In the genomic region with DNA sequence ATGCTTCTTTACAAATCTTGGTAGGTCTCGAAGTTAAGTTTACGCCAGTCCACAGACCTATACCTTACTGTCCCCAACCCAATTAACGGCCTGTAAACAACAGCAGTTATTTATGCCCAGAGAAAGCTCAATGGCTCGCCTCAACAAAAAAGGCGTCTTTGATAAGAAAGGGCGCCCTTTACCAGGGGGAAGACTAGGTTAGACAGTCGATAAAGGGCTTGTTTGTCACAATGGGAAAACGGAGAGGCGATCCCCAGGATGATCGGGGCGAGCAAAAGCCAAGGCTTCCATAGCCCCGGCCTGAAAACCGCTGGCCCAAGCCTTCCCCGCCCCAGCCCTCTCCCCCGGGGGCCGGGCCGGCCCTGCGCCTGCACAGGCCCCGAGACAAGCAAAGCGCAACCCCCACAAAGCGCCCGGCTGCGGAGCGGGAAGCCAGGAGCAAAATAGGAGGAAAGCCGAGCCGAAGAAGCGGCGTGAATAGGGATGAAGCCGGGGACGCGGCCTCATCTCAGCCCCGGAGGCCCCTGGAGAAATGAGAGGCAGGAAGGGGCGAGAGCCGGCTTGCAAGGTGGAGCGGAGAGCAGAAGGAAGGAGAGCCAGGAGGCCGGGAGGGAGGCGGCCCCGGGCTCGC, we compare ENCODE assay signal across 8 mouse cellular contexts. TPM values are rescaled to one million over a fixed set of nuclear protein-coding genes. Genes with fewer than 3 reads are reported as not detected.
DNase-seq lines count a peak whose midpoint lies in the region; ATAC-seq and TF ChIP-seq lines count a peak whose summit lies in the region.

No protein-coding gene starts in this region.

- H3K4me3 ChIP-seq in kidney, postnatal 0 days (replicated peaks; ENCODE audit: low read depth, low read length) = peak overlapping the region; percentile 78
- H3K4me3 ChIP-seq in erythroblast, embryonic 14.5 days (replicated peaks) = peak overlapping the region; percentile 100
- H3K4me3 ChIP-seq in limb, embryonic 10.5 days = peak overlapping the region; percentile 92
- H3K4me3 ChIP-seq in myocyte = peak overlapping the region; percentile 82

- WGBS in kidney, postnatal 0 days = under 1% methylated on average over 36 of the region's 39 CpGs
- under 1% methylated on average over 39 of the region's 39 CpGs for WGBS in limb, embryonic 10.5 days

- H3K79me2 ChIP-seq in myocyte (ENCODE audit: control insufficient read depth, insufficient read depth) = peaks cover 53% of the 10 kb centered on the region

- TF ChIP-seq CTCF in kidney, postnatal 0 days (IDR thresholded peaks at IDR 0.05; ENCODE audit: low read depth) = no peak

- no peak for DNase-seq in kidney, postnatal 0 days (ENCODE audit: low spot score)
- DNase-seq in kidney, postnatal 4 days = no peak
- DNase-seq in limb, embryonic 10.5 days (ENCODE audit: low spot score) = no peak
- no peak for DNase-seq in spleen, postnatal 36 days (ENCODE audit: low spot score in 2 of 2)
- DNase-seq in gastrocnemius, adult 8-10 months (ENCODE audit: low spot score in 2 of 2) = no peak

- peak overlapping the region; percentile 67 for H3ac ChIP-seq in myocyte (ENCODE audit: control insufficient read depth, insufficient read length)

- ATAC-seq in kidney, postnatal 0 days (replicated peaks; ENCODE audit: low FRiP score, low read depth) = peak; percentile 15; the same call in 1 of the 2 replicates
- ATAC-seq in activated CD4-positive, CD25-positive, alpha-beta regulatory T cell, adult 4 months = peak; percentile 34

- H3K9me3 ChIP-seq in kidney, postnatal 0 days (replicated peaks; ENCODE audit: low read length) = no peaks in the 10 kb centered on the region
- H3K9me3 ChIP-seq in erythroblast, embryonic 14.5 days (ENCODE audit: control insufficient read depth, low read length) = no peaks in the 10 kb centered on the region
- no peaks in the 10 kb centered on the region for H3K9me3 ChIP-seq in limb, embryonic 10.5 days (replicated peaks)

- 0 out of 2 replicates have a peak, but pooled peaks cover 8% of the 10 kb centered on the region for H3K4me1 ChIP-seq in kidney, postnatal 0 days (replicated peaks; ENCODE audit: insufficient read depth, low read length)
- H3K4me1 ChIP-seq in erythroblast, embryonic 14.5 days (ENCODE audit: control insufficient read depth) = peaks cover 29% of the 10 kb centered on the region
- H3K4me1 ChIP-seq in limb, embryonic 10.5 days = peaks cover 20% of the 10 kb centered on the region

- H3K9ac ChIP-seq in kidney, postnatal 0 days (ENCODE audit: low read depth, low read length) = peak overlapping the region; percentile 78

- no peaks in the 10 kb centered on the region for H3K27me3 ChIP-seq in kidney, postnatal 0 days (ENCODE audit: insufficient read depth, low read length)
- no peaks in the 10 kb centered on the region for H3K27me3 ChIP-seq in erythroblast, embryonic 14.5 days (ENCODE audit: control insufficient read depth)
- no peaks in the 10 kb centered on the region for H3K27me3 ChIP-seq in limb, embryonic 10.5 days (ENCODE audit: low read depth, poor library complexity, severe bottlenecking)
- no peaks in the 10 kb centered on the region for H3K27me3 ChIP-seq in myocyte (ENCODE audit: control insufficient read depth, insufficient read depth, insufficient read length)

- no peaks in the 10 kb centered on the region for H3K36me3 ChIP-seq in kidney, postnatal 0 days (ENCODE audit: insufficient read depth, low read length)
- peaks cover 22% of the 10 kb centered on the region for H3K36me3 ChIP-seq in erythroblast, embryonic 14.5 days (ENCODE audit: control insufficient read depth)
- peaks cover 12% of the 10 kb centered on the region; the same call in 1 of the 2 replicates for H3K36me3 ChIP-seq in limb, embryonic 10.5 days
- no peaks in the 10 kb centered on the region for H3K36me3 ChIP-seq in myocyte (ENCODE audit: control insufficient read depth, insufficient read depth)

- H3K27ac ChIP-seq in kidney, postnatal 0 days = peak overlapping the region; percentile 92
- H3K27ac ChIP-seq in limb, embryonic 10.5 days = peak overlapping the region; percentile 98

- TF ChIP-seq POLR2A in myocyte (IDR thresholded peaks at IDR 0.05; ENCODE audit: insufficient read length, low read depth) = no peak

- peak overlapping the region; percentile 67 for H3K4me2 ChIP-seq in kidney, postnatal 0 days (ENCODE audit: low read length)
- peak overlapping the region; percentile 87 for H3K4me2 ChIP-seq in myocyte (ENCODE audit: low read depth)

TF ChIP-seq in myocyte, 11 proteins besides CTCF, POLR2A, EP300 and RAD21:
- TF ChIP-seq REST (IDR thresholded peaks at IDR 0.05; ENCODE audit: insufficient read depth, insufficient read length) = no peak
- TF ChIP-seq USF1 (IDR thresholded peaks at IDR 0.05; ENCODE audit: low read depth) = no peak
- no peak for TF ChIP-seq TCF3 (IDR thresholded peaks at IDR 0.05; ENCODE audit: insufficient read length, low read depth)
- TF ChIP-seq MAX (IDR thresholded peaks at IDR 0.05; ENCODE audit: low read depth) = no peak
- no peak for TF ChIP-seq SRF (IDR thresholded peaks at IDR 0.05; ENCODE audit: control insufficient read depth, insufficient read length, low read depth)
- TF ChIP-seq TCF12 (IDR thresholded peaks at IDR 0.05; ENCODE audit: insufficient read depth, poor library complexity, severe bottlenecking) = no peak
- no peak for TF ChIP-seq MYOG (IDR thresholded peaks at IDR 0.05; ENCODE audit: control insufficient read depth in 1 of 3, insufficient read depth in 1 of 3, insufficient read length in 2 of 3, low read depth in 2 of 3)
- TF ChIP-seq POLR2AphosphoS2 (IDR thresholded peaks at IDR 0.05; ENCODE audit: insufficient read length, low read depth) = no peak
- no peak for TF ChIP-seq CEBPB (IDR thresholded peaks at IDR 0.05; ENCODE audit: insufficient read depth, poor library complexity, severe bottlenecking)
- no peak for TF ChIP-seq E2F4 (IDR thresholded peaks at IDR 0.05; ENCODE audit: insufficient read depth)
- no peak for TF ChIP-seq MYOD1 (IDR thresholded peaks at IDR 0.05; ENCODE audit: control insufficient read depth in 1 of 3, insufficient read length in 2 of 3, low read depth in 2 of 3)

RNA-seq across cellular contexts. Expression of a gene that starts 0.7 kb away (rescaled TPM):
- 25.1 and 29.6 TPM in 2 replicates for polyA plus RNA-seq in kidney, postnatal 0 days (2015; fragmentation: Nextera tagmentation; extraction: Ambion mirVana)
- 10 to 100 TPM; 54.2 to 55.9 TPM for polyA plus RNA-seq in activated CD4-positive, CD25-positive, alpha-beta regulatory T cell, adult 4 months (2017; shearing (Covaris generic))
- polyA plus RNA-seq in erythroblast, embryonic 14.5 days (2012) = 1.1 and 1.4 TPM in 2 replicates
- polyA plus RNA-seq in limb, embryonic 10.5 days (2016; fragmentation: Nextera tagmentation; extraction: Ambion mirVana) = 67.1 and 77.1 TPM in 2 replicates
- 9.0 TPM for polyA plus RNA-seq in myocyte (2012; fragmentation: generic; extraction: Trizol)
- total RNA-seq in gastrocnemius, adult 8-10 months (2022) = 10 to 100 TPM; 17.7 to 24.0 (median 22.8) TPM

RNA-seq across cellular contexts. Expression of a gene that starts 23.7 kb away (rescaled TPM):
- 8.6 and 8.9 TPM in 2 replicates for polyA plus RNA-seq in kidney, postnatal 0 days (2015; fragmentation: Nextera tagmentation; extraction: Ambion mirVana)
- polyA plus RNA-seq in activated CD4-positive, CD25-positive, alpha-beta regulatory T cell, adult 4 months (2017; shearing (Covaris generic)) = not detected
- not detected in 2 replicates for polyA plus RNA-seq in erythroblast, embryonic 14.5 days (2012)
- 2.5 and 3.3 TPM in 2 replicates for polyA plus RNA-seq in limb, embryonic 10.5 days (2016; fragmentation: Nextera tagmentation; extraction: Ambion mirVana)
- 1.9 TPM for polyA plus RNA-seq in myocyte (2012; fragmentation: generic; extraction: Trizol)
- total RNA-seq in gastrocnemius, adult 8-10 months (2022) = under 1 TPM in 1 of 4 experiments, not detected in 3; 0.80 TPM

RNA-seq across cellular contexts. Expression of a gene that starts 48.7 kb away (rescaled TPM):
- polyA plus RNA-seq in kidney, postnatal 0 days (2015; fragmentation: Nextera tagmentation; extraction: Ambion mirVana) = 21.8 and 25.9 TPM in 2 replicates
- not detected for polyA plus RNA-seq in activated CD4-positive, CD25-positive, alpha-beta regulatory T cell, adult 4 months (2017; shearing (Covaris generic))
- 0.03 TPM in 1 of 2 replicates, not detected in the other for polyA plus RNA-seq in erythroblast, embryonic 14.5 days (2012)
- 54.8 and 59.8 TPM in 2 replicates for polyA plus RNA-seq in limb, embryonic 10.5 days (2016; fragmentation: Nextera tagmentation; extraction: Ambion mirVana)
- polyA plus RNA-seq in myocyte (2012; fragmentation: generic; extraction: Trizol) = 66.9 TPM
- total RNA-seq in gastrocnemius, adult 8-10 months (2022) = 1 to 10 TPM in 3 of 4 experiments, under 1 TPM in 1; 0.75 to 1.3 (median 1.1) TPM

Comparison
In these comparisons a context has a peak if more than half of its experiments do, and no peak if none do; other contexts are left out.
1. RNA of a gene that starts 48.7 kb away (polyA plus RNA-seq): 66.9 TPM in myocyte (single experiment), 54.8 to 59.8 TPM in limb, embryonic 10.5 days and 21.8 to 25.9 TPM in kidney, postnatal 0 days; not detected in activated CD4-positive, CD25-positive, alpha-beta regulatory T cell, adult 4 months and 0.03 TPM in erythroblast, embryonic 14.5 days; every median in the first group is over 10 times any median in the second.
2. Peak in every context shown above with its lines, with median percentiles within 50 percentile points of each other: H3K4me3 ChIP-seq.